Mouse (Mus musculus) limb, embryonic 11.5 days (tissue): ENCODE results near the gene Fgf12. TPM values are rescaled to one million over a fixed set of nuclear protein-coding genes. Genes with fewer than 3 reads are reported as not detected.

Experiments
- ATAC-seq: fragments of 200-750 bp; cut with Nextera tagmentation; 2 replicates; pipeline ENCODE4 v1.8.0; 2017; ENCODE audit warnings: low read depth; ENCODE audit not compliant: insufficient number of reproducible peaks, low FRiP score, low TSS enrichment
- DNase-seq: peaks from one replicate; pipeline ENCODE4 v3.0.0-alpha.2; 2015; ENCODE audit warnings: low spot score
- H3K27ac ChIP-seq: fragments of 300-500 bp; sonication (generic); replicated peaks from 2 replicates; pipeline ENCODE4 v1.5.1; 2014; ENCODE audit warnings: low read depth, mild to moderate bottlenecking, low read length
- H3K27me3 ChIP-seq: fragments of 300-500 bp; sonication (generic); 2 replicates; pipeline ENCODE4 v1.6.1; 2014; ENCODE audit warnings: mild to moderate bottlenecking, low read length, mixed read lengths; ENCODE audit not compliant: control insufficient read depth, insufficient read depth
- H3K36me3 ChIP-seq: fragments of 300-500 bp; sonication (generic); 2 replicates; pipeline ENCODE4 v1.6.1; 2014; ENCODE audit warnings: mild to moderate bottlenecking, low read length, moderate library complexity, mixed read lengths; ENCODE audit not compliant: control insufficient read depth, insufficient read depth
- H3K4me1 ChIP-seq: fragments of 300-500 bp; sonication (generic); 2 replicates; pipeline ENCODE4 v1.6.1; 2014; ENCODE audit warnings: low read length, mixed read lengths; ENCODE audit not compliant: control insufficient read depth, insufficient read depth
- H3K4me2 ChIP-seq: fragments of 300-500 bp; sonication (generic); 2 replicates; pipeline ENCODE4 v1.6.1; 2014; ENCODE audit warnings: low read depth, mild to moderate bottlenecking, moderate library complexity; ENCODE audit not compliant: severe bottlenecking
- H3K4me3 ChIP-seq: fragments of 300-500 bp; sonication (generic); 2 replicates; pipeline ENCODE4 v1.5.1; 2014; ENCODE audit warnings: low read depth, low read length
- H3K9ac ChIP-seq: fragments of 300-500 bp; sonication (generic); 2 replicates; pipeline ENCODE4 v1.6.1; 2014; ENCODE audit warnings: mild to moderate bottlenecking, low read length
- H3K9me3 ChIP-seq: fragments of 300-500 bp; sonication (generic); 2 replicates; pipeline ENCODE4 v1.6.1; 2016; ENCODE audit warnings: low read length; ENCODE audit not compliant: control insufficient read depth
- WGBS: fragments of 180-500 bp; shearing (Covaris S2); extraction: QIAGEN DNeasy Blood & Tissue Kit; methylation state at CpG from one replicate; pipeline ENCODE4 v1.1.7; 2014; 5-methylcytosine and 5-hydroxymethylcytosine counted together
- polyA plus RNA-seq: library from polyadenylated mRNA; unstranded; fragments of >200 nt; fragmentation: Nextera tagmentation; extraction: Ambion mirVana; gene quantifications from 2 replicates; pipeline ENCODE4 v1.2.1, GENCODE M21; 2014

The Fgf12 gene
- polyA plus RNA-seq, 1 experiment from 2014 or later, result 1.0 TPM

DNA sequence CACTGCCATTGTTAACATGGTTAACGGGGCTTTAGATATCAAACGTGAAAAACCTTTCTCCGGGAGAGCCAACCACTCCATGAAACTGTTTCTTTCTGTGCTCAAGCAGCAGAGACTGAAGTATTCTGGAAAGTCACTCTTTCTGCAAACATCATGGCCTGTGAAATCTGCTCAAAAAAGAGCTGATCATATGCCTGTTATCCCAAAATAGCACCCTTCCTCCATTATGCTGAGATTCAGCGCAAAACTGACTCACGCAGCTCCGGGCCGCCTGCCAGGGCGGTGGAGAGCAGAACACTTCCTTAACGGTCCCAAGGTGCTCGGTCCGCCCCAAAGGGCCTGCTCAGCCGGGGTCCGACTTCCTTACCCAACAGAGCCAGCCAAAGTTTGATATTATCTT lies 156.8 kb downstream of the Fgf12 start:
- H3K4me2 ChIP-seq, result no peak overlapping the region
- no peaks in the 10 kb centered on the region for H3K36me3 ChIP-seq
- no peak for ATAC-seq
- no peak overlapping the region for H3K4me3 ChIP-seq
- no peak for DNase-seq
- no peaks in the 10 kb centered on the region for H3K27me3 ChIP-seq
- 88% methylated on average over 13 of the region's 13 CpGs for WGBS
- H3K27ac ChIP-seq, result no peak overlapping the region
- H3K9me3 ChIP-seq, result no peaks in the 10 kb centered on the region
- no peaks in the 10 kb centered on the region for H3K4me1 ChIP-seq
- H3K9ac ChIP-seq, result no peak overlapping the region

DNA sequence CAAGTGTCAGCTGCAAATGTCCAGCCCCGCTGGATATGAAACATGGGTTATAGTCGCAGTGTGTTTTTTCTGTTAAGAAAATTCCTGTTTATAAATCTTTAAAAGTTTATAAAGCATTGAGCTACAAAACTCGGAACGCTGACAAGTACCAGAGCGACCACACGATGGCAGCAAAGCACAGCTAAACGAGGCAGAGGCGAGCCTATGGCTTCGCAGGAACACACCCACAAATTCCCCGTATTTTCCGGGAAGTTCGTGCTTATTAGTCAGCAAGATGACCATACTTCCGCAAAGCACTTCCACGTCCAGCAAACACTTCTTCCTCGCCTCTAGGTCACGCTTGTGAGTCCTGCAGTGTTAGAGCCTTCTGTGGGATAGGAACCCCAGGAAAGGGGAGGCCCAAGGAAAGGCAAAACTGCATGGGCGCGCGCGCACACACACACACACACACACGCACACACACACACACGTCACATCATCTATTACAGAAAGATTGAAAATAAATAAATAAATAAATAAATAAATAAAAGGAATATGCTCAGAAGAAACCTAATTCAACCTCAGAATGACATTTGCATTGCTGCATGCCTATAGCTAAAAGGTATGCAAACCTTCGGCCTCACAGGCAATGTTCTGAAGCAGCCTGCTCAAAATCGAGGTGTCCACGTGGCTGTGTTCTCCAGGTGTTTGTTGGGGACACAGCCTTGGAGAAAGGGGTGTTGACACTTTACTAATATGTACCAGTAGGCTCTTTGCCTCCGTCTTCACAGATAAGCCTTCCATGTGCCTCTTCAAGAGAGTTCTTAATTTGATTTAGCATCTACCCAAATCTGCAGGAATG lies 159.6 kb downstream of the Fgf12 start:
- no peak overlapping the region for H3K4me3 ChIP-seq
- no peaks in the 10 kb centered on the region for H3K9me3 ChIP-seq
- 29% methylated on average over 26 of the region's 26 CpGs for WGBS
- H3K9ac ChIP-seq, result no peak overlapping the region
- DNase-seq (peak; percentile 85), ATAC-seq (no peak)
- no peak overlapping the region for H3K27ac ChIP-seq
- no peaks in the 10 kb centered on the region for H3K4me1 ChIP-seq
- H3K36me3 ChIP-seq, result no peaks in the 10 kb centered on the region
- peak overlapping the region; percentile 28; the same call in 1 of the 2 replicates for H3K4me2 ChIP-seq
- H3K27me3 ChIP-seq, result no peaks in the 10 kb centered on the region

DNA sequence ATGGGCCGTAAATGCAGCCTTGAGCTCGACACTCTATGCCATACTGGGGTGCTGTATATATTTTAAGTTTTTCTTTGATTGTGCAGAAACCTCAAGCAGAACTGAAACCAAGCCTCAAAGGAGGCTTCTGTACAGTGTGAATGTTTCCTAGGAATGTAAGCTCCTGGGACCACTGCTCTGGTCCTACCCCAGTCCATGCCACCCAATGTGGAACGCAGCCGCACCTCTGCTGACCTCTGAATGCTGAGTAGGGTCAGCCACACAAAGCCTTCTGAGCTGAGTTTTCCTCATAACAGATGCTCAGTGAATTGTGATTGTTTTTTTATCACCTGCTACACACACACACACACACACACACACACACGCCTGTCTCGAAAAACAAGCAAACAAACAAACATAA lies 160.4 kb downstream of the Fgf12 start:
- Histone ChIP-seq H3K36me3 (no peaks in the 10 kb centered on the region), H3K9ac (no peak overlapping the region), H3K4me2 (no peak overlapping the region), H3K27ac (no peak overlapping the region), H3K4me1 (no peaks in the 10 kb centered on the region), H3K9me3 (no peaks in the 10 kb centered on the region), H3K27me3 (no peaks in the 10 kb centered on the region), H3K4me3 (no peak overlapping the region)
- no peak for DNase-seq
- no peak for ATAC-seq
- WGBS, result 93% methylated on average over 6 of the region's 6 CpGs

DNA sequence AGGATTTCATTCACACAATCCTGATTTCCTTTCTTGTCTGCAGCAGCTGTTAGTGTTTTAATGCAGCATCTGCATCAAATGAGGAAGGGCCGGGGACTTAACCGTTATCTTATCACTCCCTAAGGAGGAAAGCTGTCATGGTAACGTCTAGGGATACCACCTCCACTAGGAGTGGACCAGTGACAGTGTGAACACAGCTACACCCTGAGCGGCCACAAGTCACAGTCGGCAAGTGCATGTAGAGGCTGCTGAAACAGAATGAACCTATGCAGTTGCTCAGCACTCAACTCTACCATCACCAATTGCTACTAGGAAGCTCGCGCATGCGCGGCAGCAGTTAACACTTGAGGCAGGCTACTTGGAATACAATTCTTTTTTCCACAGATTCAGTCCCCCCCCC lies 161.3 kb downstream of the Fgf12 start:
- no peak for ATAC-seq
- no peaks in the 10 kb centered on the region for H3K27me3 ChIP-seq
- no peak overlapping the region for H3K4me2 ChIP-seq
- H3K4me1 ChIP-seq, result no peaks in the 10 kb centered on the region
- WGBS, result 70% methylated on average over 9 of the region's 9 CpGs
- no peak for DNase-seq
- no peaks in the 10 kb centered on the region for H3K36me3 ChIP-seq
- H3K27ac ChIP-seq, result no peak overlapping the region
- no peak overlapping the region for H3K4me3 ChIP-seq
- no peak overlapping the region for H3K9ac ChIP-seq
- no peaks in the 10 kb centered on the region for H3K9me3 ChIP-seq

DNA sequence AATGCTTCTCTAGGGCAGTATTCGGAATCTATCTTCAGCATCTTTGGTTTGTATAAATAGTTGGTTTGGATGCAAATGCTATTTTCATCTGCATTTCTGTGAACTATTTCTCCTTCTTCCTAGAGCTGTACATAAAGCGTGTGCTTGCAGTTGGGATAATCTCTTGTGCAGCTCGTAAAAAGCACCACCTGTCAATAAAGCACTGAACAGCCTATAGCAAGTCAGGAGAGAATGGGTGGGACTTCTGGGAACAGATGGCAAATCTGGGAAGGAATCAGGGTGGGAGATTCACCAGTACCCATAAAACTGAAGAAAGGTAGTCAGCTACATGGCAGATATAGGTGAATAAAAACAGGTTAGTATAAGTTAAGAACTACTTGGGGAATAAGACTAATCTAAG lies 180.7 kb downstream of the Fgf12 start:
- no peak overlapping the region for H3K9ac ChIP-seq
- no peak for ATAC-seq
- H3K4me1 ChIP-seq, result no peaks in the 10 kb centered on the region
- WGBS, result 44% methylated on average over 3 of the region's 3 CpGs
- no peaks in the 10 kb centered on the region for H3K27me3 ChIP-seq
- H3K36me3 ChIP-seq, result no peaks in the 10 kb centered on the region
- no peak for DNase-seq
- H3K9me3 ChIP-seq, result no peaks in the 10 kb centered on the region
- no peak overlapping the region for H3K27ac ChIP-seq
- no peak overlapping the region for H3K4me2 ChIP-seq
- no peak overlapping the region for H3K4me3 ChIP-seq

DNA sequence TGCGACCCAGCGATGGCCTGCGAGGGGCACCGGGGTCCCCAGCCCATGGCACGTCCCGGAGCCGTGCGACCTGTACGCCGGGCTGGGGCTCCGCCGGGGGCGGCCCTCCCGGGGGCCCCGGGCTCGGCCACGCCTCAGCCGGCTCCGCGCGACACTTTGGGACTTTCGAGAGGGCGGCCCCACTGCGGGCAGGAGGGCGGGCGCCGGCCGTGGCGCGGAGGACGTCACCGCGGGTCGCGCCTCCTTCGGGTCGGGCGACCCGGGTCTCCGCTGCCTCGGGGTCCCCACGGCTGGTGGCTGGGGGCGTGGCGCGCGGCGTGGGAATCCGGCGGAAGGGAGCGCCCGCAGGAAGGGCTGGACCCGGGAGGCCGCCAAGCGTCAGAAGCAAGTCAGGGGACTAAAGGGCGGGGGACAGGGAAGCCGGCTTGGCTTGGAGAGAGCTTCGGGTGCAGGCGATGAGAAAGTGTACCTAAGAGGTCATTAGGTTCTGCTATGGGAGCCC lies 188.1 kb downstream of the Fgf12 start:
- under 1% methylated on average over 54 of the region's 58 CpGs for WGBS
- Histone ChIP-seq H3K4me2 (peak overlapping the region; percentile 81), H3K27ac (no peak overlapping the region), H3K4me3 (peak overlapping the region; percentile 44), H3K27me3 (peaks cover 17% of the 10 kb centered on the region), H3K9me3 (no peaks in the 10 kb centered on the region), H3K36me3 (no peaks in the 10 kb centered on the region), H3K4me1 (peaks cover 5% of the 10 kb centered on the region; the same call in 1 of the 2 replicates), H3K9ac (no peak overlapping the region)
- ATAC-seq (peak; percentile 13; the same call in 1 of the 2 replicates), DNase-seq (peak; percentile 29)

DNA sequence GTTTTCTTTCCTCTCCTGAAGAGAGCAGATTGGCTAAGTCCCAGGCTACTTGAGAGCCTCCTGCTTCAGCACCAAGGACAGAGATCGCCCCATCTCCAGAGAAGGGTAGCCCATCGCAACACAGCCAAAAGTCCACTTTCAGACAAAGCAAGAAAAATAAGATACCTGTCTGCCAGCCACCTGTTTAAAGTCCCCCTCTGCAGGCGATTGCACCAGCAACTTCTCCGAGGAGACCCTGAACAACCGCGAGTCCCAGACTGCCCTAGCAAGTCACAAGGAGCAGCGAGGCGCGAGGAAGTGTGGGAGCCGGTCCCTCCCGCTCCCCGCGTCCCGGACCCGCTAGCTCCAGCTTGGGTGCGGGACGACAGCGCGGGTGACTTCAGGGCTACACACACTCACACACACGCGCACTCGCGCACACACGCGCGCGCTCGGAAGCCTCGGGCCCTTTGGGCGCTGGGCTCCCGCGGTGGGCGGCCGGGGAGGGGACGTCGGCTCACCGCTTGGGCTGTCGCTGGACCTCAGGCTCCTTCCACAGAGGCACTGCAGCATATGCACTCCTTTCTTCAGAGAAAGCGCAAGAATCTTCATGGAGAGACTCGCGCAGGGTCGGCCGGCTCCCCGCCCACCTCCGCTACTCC lies 188.7 kb downstream of the Fgf12 start:
- Histone ChIP-seq H3K9me3 (no peaks in the 10 kb centered on the region), H3K4me2 (peak overlapping the region; percentile 81), H3K27ac (no peak overlapping the region), H3K4me1 (peaks cover 5% of the 10 kb centered on the region; the same call in 1 of the 2 replicates), H3K36me3 (no peaks in the 10 kb centered on the region), H3K9ac (no peak overlapping the region), H3K27me3 (peaks cover 17% of the 10 kb centered on the region), H3K4me3 (peak overlapping the region; percentile 44)
- peak; percentile 87 for DNase-seq
- WGBS, result under 1% methylated on average over 45 of the region's 45 CpGs
- peak; percentile 81 for ATAC-seq

DNA sequence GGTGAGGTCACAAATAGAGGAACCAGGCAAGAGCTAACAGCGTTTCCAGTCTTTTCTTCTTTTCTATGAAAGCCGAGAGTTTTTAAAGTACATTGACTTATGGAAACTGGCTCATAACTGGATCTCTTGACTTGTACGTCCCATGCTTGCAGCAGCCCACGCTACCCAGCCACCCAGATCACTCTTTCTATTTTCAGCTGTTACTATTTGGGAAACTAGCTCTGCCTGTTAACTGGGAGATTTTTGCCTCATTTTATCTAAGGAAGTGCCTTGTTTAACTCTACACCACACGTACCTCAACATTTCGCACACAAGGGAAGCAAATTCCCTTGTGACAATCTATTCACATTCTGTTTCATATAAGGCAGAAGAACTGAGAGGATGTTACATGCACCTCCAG lies 190.0 kb downstream of the Fgf12 start:
- H3K27me3 ChIP-seq, result peaks cover 17% of the 10 kb centered on the region
- no peak overlapping the region for H3K27ac ChIP-seq
- H3K4me1 ChIP-seq, result peaks cover 5% of the 10 kb centered on the region; the same call in 1 of the 2 replicates
- H3K4me2 ChIP-seq, result no peak overlapping the region
- DNase-seq (no peak), ATAC-seq (no peak)
- no peak overlapping the region for H3K4me3 ChIP-seq
- H3K9ac ChIP-seq, result no peak overlapping the region
- 76% methylated on average over 6 of the region's 6 CpGs for WGBS
- no peaks in the 10 kb centered on the region for H3K9me3 ChIP-seq
- no peaks in the 10 kb centered on the region for H3K36me3 ChIP-seq
